Mouse (Mus musculus): ENCODE results near the gene Eif2ak2.

Eif2ak2 gene

GRCm38 (mm10) chr17:78834856-78835835, 47.2 kb downstream of the Eif2ak2 start, which contains the start of the genes Heatr5b and Gpatch11:
Heatr5b (minus strand) TSS chr17:78835364.
Gpatch11 (plus strand) TSS chr17:78835567.
- peak; percentile 89 to 96 for DNase-seq (ENCODE audit: low spot score in 2 of 2)

GRCm38 (mm10) chr17:78824346-78824745, 58.0 kb downstream of the Eif2ak2 start:
- DNase-seq (ENCODE audit: low spot score in 2 of 2): no peak

- DNase-seq (ENCODE audit: low spot score in 2 of 2): no peak
Measured at GRCm38 (mm10) chr17:78809582-78809981, 72.8 kb downstream of the Eif2ak2 start.

GRCm38 (mm10) chr17:78809019-78809418, 73.4 kb downstream of the Eif2ak2 start:
- DNase-seq (ENCODE audit: low spot score in 2 of 2): no peak
